Mouse (Mus musculus) cerebellum, postnatal 25 days (tissue): ENCODE data around the gene Slc22a17.

Experiments
- DNase-seq, 2 experiments: peaks; one replicate each; pipeline ENCODE4 v3.0.0; 2021; ENCODE audit warnings: mixed read lengths in 2 of 2

The Slc22a17 gene

GRCm38 (mm10) chr14:54856703-54857102 lies 56.2 kb downstream of the Slc22a17 start:
- DNase-seq = no peak
